Mouse (Mus musculus) urinary bladder, postnatal 36 days (tissue): ENCODE data around the gene Iqgap2.

Source experiments
- DNase-seq, 2 experiments: peaks; one replicate each; pipeline ENCODE4 v3.0.0; 2022; ENCODE audit warnings: low spot score in 2 of 2, mixed read lengths in 1 of 2

Iqgap2 gene

DNA sequence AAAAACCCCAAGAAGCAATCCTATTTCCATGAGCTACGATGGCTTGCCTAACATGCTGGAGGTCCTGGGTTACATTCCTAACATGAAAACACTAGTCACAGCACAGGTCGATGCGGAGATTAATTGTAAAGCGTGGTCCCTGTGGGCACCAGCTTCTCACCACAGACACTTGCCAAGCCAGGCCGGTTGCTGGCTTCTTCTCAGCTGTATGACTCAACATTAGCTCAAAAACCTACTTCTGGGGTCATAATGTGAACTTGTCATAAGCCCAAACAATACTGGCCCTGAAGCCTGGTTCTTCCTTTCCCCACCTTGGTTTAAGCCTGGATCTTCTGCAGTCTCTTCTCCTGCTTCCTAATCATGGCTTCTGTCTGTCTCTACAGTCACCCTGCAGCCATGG lies 306.8 kb downstream of the Iqgap2 start:
- no peak for DNase-seq

DNA sequence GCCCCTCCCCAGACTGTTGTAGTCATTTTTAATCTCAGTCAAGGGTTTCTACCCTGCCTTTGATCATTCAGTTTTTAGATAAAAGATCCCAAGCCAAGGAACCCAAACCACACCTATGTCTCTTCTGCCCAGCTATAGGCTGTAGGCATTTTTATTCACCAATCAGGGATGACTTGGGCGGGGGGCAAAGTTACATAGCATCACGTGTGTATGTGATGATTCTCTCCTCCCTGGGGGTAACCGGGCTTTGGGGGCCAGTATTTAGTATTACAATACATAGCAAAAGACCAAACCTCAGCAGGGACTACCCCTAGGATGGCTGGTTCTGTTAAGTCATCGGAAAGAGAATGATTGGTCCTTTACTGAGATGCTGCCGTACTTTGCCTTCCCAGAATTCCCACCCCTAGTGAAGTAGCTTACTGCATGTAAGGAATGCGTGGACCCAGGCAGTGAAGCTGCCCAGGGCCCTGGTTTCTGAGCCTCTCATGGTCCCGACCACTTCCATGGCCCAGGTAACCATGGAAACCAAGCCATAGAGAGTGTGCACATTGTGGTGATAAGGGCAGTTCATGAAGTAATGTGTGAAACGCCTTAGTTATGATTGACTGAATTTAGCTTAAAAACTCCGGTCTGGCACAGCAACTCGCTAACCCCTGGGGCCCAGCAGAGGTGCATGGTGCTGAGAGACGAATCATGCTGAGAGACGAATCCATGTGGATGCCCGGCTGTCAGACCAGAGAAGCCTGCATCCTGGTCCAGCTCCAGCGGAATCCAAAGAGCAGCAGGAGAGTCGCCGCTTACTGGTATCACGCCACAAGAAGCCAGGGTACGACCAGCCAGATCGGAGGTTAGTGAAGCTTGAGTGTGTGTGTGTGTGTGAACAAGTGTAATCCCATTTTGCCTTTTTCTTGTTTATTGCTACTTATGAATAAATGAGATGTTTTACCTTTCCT lies 308.2 kb downstream of the Iqgap2 start:
- DNase-seq: no peak

- no peak for DNase-seq
Observed at GRCm38 (mm10) chr13:95581850-95582249, 309.9 kb downstream of the Iqgap2 start.

DNA sequence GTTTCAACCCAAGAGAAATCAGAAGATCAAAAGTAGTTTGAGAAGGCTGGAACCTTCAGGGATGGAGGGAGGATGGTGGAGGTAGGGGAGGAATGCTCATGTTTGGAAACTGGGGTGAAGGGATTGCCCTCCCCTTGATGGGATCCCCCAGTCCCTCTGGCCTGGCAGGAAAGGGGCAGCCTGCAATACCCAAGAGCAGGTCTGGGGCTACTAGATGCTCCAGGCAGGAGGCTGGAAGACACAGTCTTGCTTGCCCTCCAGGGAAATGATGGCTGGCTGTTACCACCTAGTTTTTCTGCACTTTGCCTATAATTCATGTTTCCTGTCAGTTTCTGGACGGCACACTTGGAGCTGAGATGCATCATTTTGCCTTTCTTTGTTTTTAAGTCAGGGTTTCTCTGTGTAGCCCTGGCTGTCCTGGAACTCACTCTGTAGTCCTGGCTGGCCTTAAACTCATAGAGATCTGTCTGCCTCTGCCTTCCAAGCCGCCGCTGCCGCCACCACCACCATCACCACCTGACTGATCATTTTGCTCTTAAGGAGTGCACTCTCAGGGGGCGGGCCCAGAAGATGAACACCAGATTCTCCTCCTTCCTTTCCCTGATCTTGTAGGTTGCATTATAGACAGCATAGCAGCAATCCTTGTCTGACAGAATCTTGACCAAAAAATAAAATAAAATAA lies 313.6 kb downstream of the Iqgap2 start:
- DNase-seq: no peak
